Mouse (Mus musculus) heart, adult 2 months (tissue): Measurements from ENCODE around the gene Yae1d1.

Experiments used
- CTCF ChIP-seq: fragments of 200-600 bp; IDR thresholded peaks from 2 replicates; pipeline ENCODE4 v1.8.1; 2022; ENCODE audit warnings: antibody characterized with exemption, mild to moderate bottlenecking, moderate library complexity
- POLR2A ChIP-seq: fragments of 200-500 bp; IDR thresholded peaks from 2 replicates; pipeline ENCODE4 v1.6.1; 2011; ENCODE audit warnings: mild to moderate bottlenecking, low read depth, low read length, control low read depth; ENCODE audit not compliant: insufficient read depth

DNA sequence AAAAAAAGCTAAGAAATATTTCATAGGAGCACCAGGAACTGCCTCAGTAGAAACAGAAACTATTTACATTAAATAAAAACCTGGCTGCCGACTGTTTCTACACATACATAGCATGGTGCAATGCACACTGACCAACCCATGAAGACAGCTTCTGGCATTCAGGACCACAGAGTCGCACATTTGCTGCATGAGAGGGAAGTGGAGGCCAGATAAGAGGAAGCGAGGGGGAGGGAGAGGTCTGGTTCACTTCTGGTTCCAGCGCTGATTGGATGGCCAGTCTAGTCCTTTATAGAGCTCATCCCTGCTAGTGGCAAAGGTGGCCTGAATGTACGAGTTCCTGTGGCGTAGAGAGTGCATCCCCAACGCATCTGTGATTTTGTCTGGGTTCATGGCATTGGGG, 32.5 kb downstream of the Yae1d1 start:
- TF ChIP-seq CTCF (no peak), POLR2A (no peak)
